Mouse (Mus musculus): ENCODE data around the gene Ndufv1. TPM values are rescaled to one million over a fixed set of nuclear protein-coding genes. Genes with fewer than 3 reads are reported as not detected.
"Not testable (repeated sequence)": the region's sequence is repeated elsewhere in the genome, so short reads cannot be mapped to it uniquely, and the experiment has no call there.

Gene Ndufv1
- polyA plus RNA-seq, 1 experiment from 2014 or later: 217 TPM

- no peaks in the 10 kb centered on the region for H3K9me3 ChIP-seq
- no peaks in the 10 kb centered on the region for H3K36me3 ChIP-seq (replicated peaks)
- WGBS: 78% methylated on average over 5 of the region's 5 CpGs
- no peaks in the 10 kb centered on the region for H3K4me1 ChIP-seq
- no peaks in the 10 kb centered on the region for H3K27me3 ChIP-seq (replicated peaks; ENCODE audit: low read depth, poor library complexity, severe bottlenecking)
- H3K27ac ChIP-seq (replicated peaks): no peak overlapping the region
- no peak for DNase-seq (ENCODE audit: low spot score)
- no peak overlapping the region for H3K4me3 ChIP-seq
Observed at GRCm38 (mm10) chr19:4052516-4053030, 40.0 kb upstream of the Ndufv1 start.

GRCm38 (mm10) chr19:4051741-4052515, 39.3 kb upstream of the Ndufv1 start:
- Histone ChIP-seq H3K27me3 (replicated peaks; ENCODE audit: low read depth, poor library complexity, severe bottlenecking) (no peaks in the 10 kb centered on the region), H3K9me3 (no peaks in the 10 kb centered on the region), H3K27ac (replicated peaks) (no peak overlapping the region), H3K4me1 (no peaks in the 10 kb centered on the region), H3K4me3 (no peak overlapping the region), H3K36me3 (replicated peaks) (no peaks in the 10 kb centered on the region)
- peak; percentile 76 for DNase-seq (ENCODE audit: low spot score)
- 54% methylated on average over 10 of the region's 10 CpGs for WGBS

- Histone ChIP-seq H3K4me1 (no peaks in the 10 kb centered on the region), H3K27ac (replicated peaks) (no peak overlapping the region), H3K9me3 (no peaks in the 10 kb centered on the region), H3K27me3 (replicated peaks; ENCODE audit: low read depth, poor library complexity, severe bottlenecking) (no peaks in the 10 kb centered on the region), H3K4me3 (no peak overlapping the region), H3K36me3 (replicated peaks) (no peaks in the 10 kb centered on the region)
- no peak for DNase-seq (ENCODE audit: low spot score)
- WGBS: 96% methylated on average over 5 of the region's 5 CpGs
Observed at GRCm38 (mm10) chr19:4051016-4051415, 38.4 kb upstream of the Ndufv1 start.

- not testable (repeated sequence) for H3K4me3 ChIP-seq; H3K9me3 ChIP-seq; H3K36me3 ChIP-seq (replicated peaks); H3K27ac ChIP-seq (replicated peaks); H3K4me1 ChIP-seq; DNase-seq (ENCODE audit: low spot score); H3K27me3 ChIP-seq (replicated peaks; ENCODE audit: low read depth, poor library complexity, severe bottlenecking)
- 82% methylated on average over 5 of the region's 5 CpGs for WGBS
Observed at GRCm38 (mm10) chr19:4049069-4049468, 36.5 kb upstream of the Ndufv1 start.

- Histone ChIP-seq H3K27ac (replicated peaks) (no peak overlapping the region), H3K9me3 (no peaks in the 10 kb centered on the region)
- peak; percentile 83 for DNase-seq (ENCODE audit: low spot score)
Observed at GRCm38 (mm10) chr19:4047859-4048258, 35.3 kb upstream of the Ndufv1 start.

GRCm38 (mm10) chr19:4046866-4047254, 34.3 kb upstream of the Ndufv1 start:
- Histone ChIP-seq H3K27me3 (replicated peaks; ENCODE audit: low read depth, poor library complexity, severe bottlenecking) (no peaks in the 10 kb centered on the region), H3K4me1 (peaks cover 7% of the 10 kb centered on the region), H3K9me3 (no peaks in the 10 kb centered on the region), H3K36me3 (replicated peaks) (no peaks in the 10 kb centered on the region), H3K27ac (replicated peaks) (no peak overlapping the region), H3K4me3 (no peak overlapping the region)
- DNase-seq (ENCODE audit: low spot score): no peak
- 88% methylated on average over 8 of the region's 8 CpGs for WGBS

More at GRCm38 (mm10) chr19:4047859-4048258, 35.3 kb upstream of the Ndufv1 start:
- Histone ChIP-seq H3K4me1 (peaks cover 4% of the 10 kb centered on the region; the same call in 1 of the 2 replicates), H3K4me3 (no peak overlapping the region), H3K27me3 (replicated peaks; ENCODE audit: low read depth, poor library complexity, severe bottlenecking) (no peaks in the 10 kb centered on the region), H3K36me3 (replicated peaks) (no peaks in the 10 kb centered on the region)
- WGBS: 14% methylated on average over 4 of the region's 4 CpGs

GRCm38 (mm10) chr19:4045966-4046865, 33.6 kb upstream of the Ndufv1 start, which contains the start of gene Gstp2:
Gene Gstp2, minus strand, starts transcription at chr19:4046023.
- Histone ChIP-seq H3K4me3 (0 out of 2 replicates have a peak within 1 kb of the TSS, but pooled peaks have one; percentile 28), H3K27ac (replicated peaks) (no peak within 1 kb of the TSS), H3K27me3 (replicated peaks; ENCODE audit: low read depth, poor library complexity, severe bottlenecking) (no peaks in the 10 kb centered on the region), H3K4me1 (peaks cover 8% of the 10 kb centered on the region), H3K9me3 (no peaks in the 10 kb centered on the region), H3K36me3 (replicated peaks) (no peaks in the 10 kb centered on the region)
- WGBS: 57% methylated on average over 16 of the region's 16 CpGs
- DNase-seq (ENCODE audit: low spot score): peak; percentile 45

- H3K27me3 ChIP-seq (replicated peaks; ENCODE audit: low read depth, poor library complexity, severe bottlenecking); H3K36me3 ChIP-seq (replicated peaks); H3K27ac ChIP-seq (replicated peaks); H3K4me1 ChIP-seq; H3K9me3 ChIP-seq; DNase-seq (ENCODE audit: low spot score); H3K4me3 ChIP-seq: not testable (repeated sequence)
- WGBS: 92% methylated on average over 5 of the region's 5 CpGs
Observed at GRCm38 (mm10) chr19:4044109-4044508, 31.5 kb upstream of the Ndufv1 start.

- H3K4me1 ChIP-seq: peaks cover 21% of the 10 kb centered on the region
Observed at GRCm38 (mm10) chr19:4042124-4042523, 29.5 kb upstream of the Ndufv1 start.

GRCm38 (mm10) chr19:4041500-4041899, 28.9 kb upstream of the Ndufv1 start:
- not testable (repeated sequence) for H3K27me3 ChIP-seq (replicated peaks; ENCODE audit: low read depth, poor library complexity, severe bottlenecking); H3K9me3 ChIP-seq; H3K27ac ChIP-seq (replicated peaks); DNase-seq (ENCODE audit: low spot score); H3K36me3 ChIP-seq (replicated peaks); H3K4me3 ChIP-seq
- H3K4me1 ChIP-seq: peaks cover 25% of the 10 kb centered on the region
- WGBS: 88% methylated on average over 4 of the region's 4 CpGs

More at GRCm38 (mm10) chr19:4042124-4042523, 29.5 kb upstream of the Ndufv1 start:
- Histone ChIP-seq H3K36me3 (replicated peaks) (no peaks in the 10 kb centered on the region), H3K4me3 (no peak overlapping the region), H3K27me3 (replicated peaks; ENCODE audit: low read depth, poor library complexity, severe bottlenecking) (no peaks in the 10 kb centered on the region), H3K27ac (replicated peaks) (no peak overlapping the region), H3K9me3 (no peaks in the 10 kb centered on the region)
- no peak for DNase-seq (ENCODE audit: low spot score)
- 81% methylated on average over 14 of the region's 14 CpGs for WGBS

- H3K27ac ChIP-seq (replicated peaks); H3K36me3 ChIP-seq (replicated peaks); DNase-seq (ENCODE audit: low spot score); H3K9me3 ChIP-seq; H3K27me3 ChIP-seq (replicated peaks; ENCODE audit: low read depth, poor library complexity, severe bottlenecking); H3K4me3 ChIP-seq: not testable (repeated sequence)
- 88% methylated on average over 5 of the region's 5 CpGs for WGBS
- H3K4me1 ChIP-seq: peaks cover 30% of the 10 kb centered on the region
Observed at GRCm38 (mm10) chr19:4040941-4041340, 28.3 kb upstream of the Ndufv1 start.

- no peaks in the 10 kb centered on the region for H3K9me3 ChIP-seq
- H3K36me3 ChIP-seq (replicated peaks): peaks cover 13% of the 10 kb centered on the region
- no peaks in the 10 kb centered on the region for H3K27me3 ChIP-seq (replicated peaks; ENCODE audit: low read depth, poor library complexity, severe bottlenecking)
- H3K4me3 ChIP-seq: peak within 1 kb of the TSS; percentile 73
- peak within 1 kb of the TSS; percentile 92 for H3K27ac ChIP-seq (replicated peaks)
- 0% methylated on average over 26 of the region's 26 CpGs for WGBS
- peak; percentile 87 for DNase-seq (ENCODE audit: low spot score)
- H3K4me1 ChIP-seq: peaks cover 27% of the 10 kb centered on the region
Observed at GRCm38 (mm10) chr19:4037788-4038232, 25.2 kb upstream of the Ndufv1 start, which contains the start of gene Gstp1. Gene Gstp1, minus strand, starts transcription at chr19:4037985.
